Mouse (Mus musculus): ENCODE results near the gene Runx2.

DNA sequence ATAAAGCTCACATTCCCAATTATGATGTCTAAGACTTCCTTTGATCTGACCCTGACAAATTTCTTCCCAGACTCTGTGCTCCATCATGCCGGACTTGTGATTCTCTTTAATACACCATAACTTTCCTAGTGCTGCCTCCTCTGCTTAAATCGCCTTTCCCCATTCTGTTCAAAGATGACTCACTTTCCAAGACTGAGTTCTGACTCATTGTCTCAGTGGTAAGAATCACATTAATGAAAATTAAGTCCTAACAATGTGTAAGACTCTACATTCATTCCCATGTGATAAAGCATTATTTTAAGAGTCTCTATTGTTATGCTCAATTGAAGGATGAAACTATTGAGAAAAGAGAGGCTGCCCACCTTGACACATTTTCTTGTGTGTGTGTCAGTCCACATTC lies 43.7 kb downstream of the Runx2 start:
- TF ChIP-seq FLI1 (IDR thresholded peaks at IDR 0.05; ENCODE audit: low read length) (no peak), GATA1 (IDR thresholded peaks at IDR 0.05; ENCODE audit: borderline replicate concordance, low read length) (no peak)
